Mouse (Mus musculus) adrenal gland (tissue): Measurements from ENCODE around the gene Kansl2.

ENCODE experiments used
- intact Hi-C: fragments of 180-260 bp; cut with DNase I; formaldehyde crosslinking; loops from one replicate; pipeline ENCODE4 v1.15.1; 2025
- long read RNA-seq, 2 experiments: library from polyadenylated mRNA; unstranded; transcript quantifications; one replicate each; pipeline ENCODE4 v2.0.0; 2020; ENCODE audit warnings: borderline replicate concordance in 1 of 2; ENCODE audit not compliant: insufficient replicate concordance in 1 of 2

Kansl2 gene
- long read RNA-seq, experiment 1, transcript Kansl2-202 (10 exons, 2,324 nt): minor isoform, 10 of 117 reads
- long read RNA-seq, experiment 1, transcript Kansl2-204 (10 exons, 3,596 nt): major isoform, 52 of 117 reads
- long read RNA-seq, experiment 1, partial matches to known transcripts: 19 of 117 reads
- long read RNA-seq, experiment 1, other reads (novel, unspliced or antisense): 35 of 117 reads
- long read RNA-seq, experiment 2, transcript Kansl2-204 (10 exons, 3,596 nt): major isoform, 65 of 123 reads
- long read RNA-seq, experiment 2, partial matches to known transcripts: 21 of 123 reads
- long read RNA-seq, experiment 2, other reads (novel, unspliced or antisense): 33 of 123 reads

DNA sequence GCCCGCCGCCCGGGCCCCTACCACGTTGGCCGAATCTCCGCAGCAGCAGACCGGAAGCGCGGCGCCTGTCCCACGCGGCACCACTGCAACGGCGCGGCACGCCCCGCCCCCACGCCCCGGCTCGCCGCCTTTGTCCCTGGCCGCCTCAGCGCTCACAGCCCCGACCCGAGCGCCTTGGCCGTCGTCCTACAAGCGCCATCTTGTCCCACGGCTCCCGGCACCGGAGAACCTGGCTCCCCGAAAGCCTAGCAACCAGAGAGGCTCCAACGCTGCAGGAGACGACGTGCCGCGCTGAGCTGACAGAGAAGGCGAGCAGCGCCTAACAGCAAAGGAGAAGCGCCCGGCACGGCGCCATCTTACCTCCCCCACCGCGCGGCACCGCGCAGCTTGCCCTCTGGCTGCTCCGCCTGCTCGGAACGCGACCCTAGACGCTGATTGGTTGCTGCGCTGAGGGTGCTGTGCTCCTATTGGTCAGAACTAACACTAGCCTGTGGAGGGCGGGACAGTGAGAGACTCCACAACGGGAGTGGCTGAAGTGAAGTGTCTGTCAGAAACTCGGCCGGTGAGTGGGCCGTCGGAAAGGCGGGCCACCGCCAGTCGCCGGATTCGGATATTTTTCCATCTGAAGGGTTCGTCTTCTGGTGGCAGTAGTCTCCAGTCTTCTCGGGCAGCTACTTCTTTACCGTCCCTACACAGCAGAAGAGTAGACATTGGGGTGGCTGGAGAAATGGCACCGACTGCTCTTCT, at the start of gene Kansl2:
Gene Kansl2, minus strand, starts transcription at position 384 of the 747 bp plus-strand sequence.
- intact Hi-C loops: loop anchor here (5.0 kb wide), 1 partner anchor 33 kb away; no protein-coding TSS in a partner anchor

GRCm38 (mm10) chr15:98582996-98583395, 48.9 kb upstream of the Kansl2 start:
- intact Hi-C loops: no loop called here

- intact Hi-C loops: no loop called here
Observed at GRCm38 (mm10) chr15:98582410-98582809, 48.3 kb upstream of the Kansl2 start.

- intact Hi-C loops: loop anchor here (2.0 kb wide), 1 partner anchor 37 kb away; no protein-coding TSS in a partner anchor
Observed at GRCm38 (mm10) chr15:98579795-98580464, 45.9 kb upstream of the Kansl2 start.

GRCm38 (mm10) chr15:98579310-98579709, 45.2 kb upstream of the Kansl2 start:
- intact Hi-C loops: no loop called here

DNA sequence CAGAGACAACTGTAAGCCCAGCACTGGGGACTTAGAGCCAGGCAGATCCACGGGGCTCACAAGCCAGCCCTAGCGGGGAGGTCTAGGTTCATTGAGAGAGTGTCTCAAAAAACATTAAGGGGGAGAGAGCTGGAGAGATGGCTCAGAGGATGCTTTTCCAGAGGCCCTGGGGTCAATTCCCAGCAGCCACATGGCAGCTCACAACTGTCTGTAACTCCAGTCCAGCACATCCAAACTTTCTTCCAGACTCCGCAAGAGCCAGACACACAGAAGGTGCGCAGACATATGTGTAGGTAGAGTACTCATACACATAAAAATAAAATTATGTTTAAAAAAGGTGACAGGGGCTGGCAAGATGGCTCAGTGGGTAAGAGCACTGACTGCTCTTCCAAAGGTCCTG, 39.2 kb upstream of the Kansl2 start:
- intact Hi-C loops: no loop called here

- intact Hi-C loops: no loop called here
Observed at GRCm38 (mm10) chr15:98570873-98571538, 36.9 kb upstream of the Kansl2 start, which contains the start of the genes Ccnt1 and 4930415O20Rik. Gene Ccnt1 (minus strand): TSS chr15:98570923. Gene 4930415O20Rik (plus strand): TSS chr15:98571004.

DNA sequence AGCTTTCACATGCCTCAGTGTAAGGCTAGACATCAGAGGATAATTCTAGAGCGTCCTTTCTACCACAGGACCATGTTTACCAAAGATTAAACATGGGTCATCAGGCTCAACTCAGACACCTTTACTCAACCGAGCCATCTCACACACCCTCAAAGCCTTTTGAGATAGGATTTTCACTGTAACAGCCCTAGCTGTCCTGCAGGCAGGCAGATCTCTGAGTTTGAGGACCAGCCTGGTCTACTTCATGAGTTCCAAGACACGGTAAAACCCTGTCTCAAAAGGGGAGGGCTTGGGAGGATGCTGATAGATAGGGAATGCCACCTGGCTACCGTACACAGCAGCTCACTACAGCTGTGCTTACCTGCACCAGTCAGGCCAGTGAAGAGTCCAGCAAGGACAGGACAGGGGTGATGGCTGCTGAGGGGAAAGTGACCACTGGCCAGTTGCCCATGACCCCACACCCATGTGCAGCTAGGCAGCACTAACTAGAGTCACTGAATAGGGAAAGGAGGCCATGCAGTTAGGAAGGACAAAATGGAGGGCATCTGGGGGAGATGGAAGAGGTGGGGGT, 35.8 kb upstream of the Kansl2 start:
- intact Hi-C loops: loop anchor here (5.0 to 10.0 kb wide), 2 partner anchors 38 to 55 kb away; partner anchors contain the start of gene Kansl2

DNA sequence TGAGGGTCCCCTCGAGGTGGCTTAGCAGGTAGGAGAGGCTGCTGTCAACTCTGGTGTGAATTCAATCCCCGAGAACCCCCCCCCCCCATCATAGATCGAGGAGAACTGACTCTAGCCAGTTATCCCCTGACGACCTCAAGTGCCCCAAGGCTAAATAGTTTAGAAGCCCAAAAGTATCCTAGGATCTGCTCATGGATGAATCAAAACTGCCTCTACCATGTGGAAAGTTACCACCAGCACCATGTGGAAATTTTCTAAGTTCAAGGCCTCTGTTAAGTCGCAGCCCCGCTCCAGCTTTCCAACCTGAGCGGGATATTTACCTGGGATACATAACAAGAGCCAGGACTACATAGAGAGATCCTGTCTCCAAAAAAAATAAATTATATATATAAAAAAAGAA, 35.2 kb upstream of the Kansl2 start:
- intact Hi-C loops: loop anchor here (5.0 to 10.0 kb wide), 2 partner anchors 37 to 54 kb away; partner anchors contain the start of gene Kansl2

GRCm38 (mm10) chr15:98568256-98569033, 34.4 kb upstream of the Kansl2 start:
- intact Hi-C loops: loop anchor here (5.0 to 10.0 kb wide), 2 partner anchors 36 to 54 kb away; partner anchors contain the start of gene Kansl2

DNA sequence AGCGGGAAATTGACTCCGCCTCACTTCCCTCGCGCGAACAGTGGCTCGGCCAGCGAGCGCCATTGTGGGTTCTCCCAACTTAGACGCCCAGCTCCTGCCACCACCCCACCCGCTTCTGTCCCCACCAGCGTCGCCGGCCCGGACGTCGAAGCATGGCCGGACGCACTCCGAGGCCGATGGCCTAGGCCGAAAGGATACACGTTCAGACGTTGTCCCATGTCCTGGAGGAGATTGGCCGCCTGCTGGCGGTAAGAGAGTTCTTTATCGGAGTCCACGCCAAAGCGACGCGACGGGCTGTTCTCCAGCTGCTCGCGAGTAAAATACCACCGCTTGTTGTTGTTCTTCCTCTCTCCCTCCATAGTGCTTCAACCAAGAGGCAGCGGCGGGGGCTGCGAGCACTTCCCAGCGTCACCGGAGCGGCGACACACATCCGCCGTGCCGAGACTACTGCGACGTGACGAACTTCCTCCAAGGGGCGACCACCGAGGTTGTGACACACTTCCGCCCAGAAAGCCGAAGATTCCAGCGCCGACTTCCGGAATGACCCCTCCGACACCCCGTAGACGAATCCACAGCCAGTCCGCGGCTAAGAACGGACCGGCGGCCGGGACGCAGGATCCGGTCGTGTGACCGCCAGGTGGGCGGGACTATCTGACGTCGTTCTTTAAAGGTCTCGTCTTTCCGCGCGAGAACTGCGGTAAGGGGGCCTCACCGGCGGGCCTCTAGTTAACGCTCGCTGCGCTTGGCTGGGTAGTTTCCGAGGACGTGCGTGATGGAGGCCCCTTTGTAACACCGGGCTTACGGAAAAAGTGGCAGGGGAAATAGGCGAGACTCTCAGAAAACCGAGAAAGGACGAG, 33.4 kb upstream of the Kansl2 start:
- intact Hi-C loops: loop anchor here (5.0 to 10.0 kb wide), 2 partner anchors 35 to 53 kb away; partner anchors contain the start of gene Kansl2

DNA sequence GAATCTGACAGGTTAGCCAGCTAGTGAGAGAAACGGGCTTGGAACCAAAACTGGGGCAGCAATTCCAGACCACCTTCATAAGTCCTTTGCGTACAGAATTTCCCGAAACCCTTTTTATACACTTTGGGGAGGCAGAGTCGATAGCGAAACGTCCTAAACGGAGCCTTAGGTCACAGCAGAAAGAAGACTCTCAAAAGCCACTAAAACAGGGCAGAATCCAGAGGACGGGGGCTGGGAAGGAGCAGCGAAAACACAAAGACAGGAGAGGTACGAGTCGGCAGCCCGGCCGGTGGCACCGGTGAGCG, 32.9 kb upstream of the Kansl2 start:
- intact Hi-C loops: loop anchor here (5.0 to 10.0 kb wide), 2 partner anchors 35 to 52 kb away; partner anchors contain the start of gene Kansl2

GRCm38 (mm10) chr15:98557186-98557585, 23.1 kb upstream of the Kansl2 start:
- intact Hi-C loops: no loop called here

DNA sequence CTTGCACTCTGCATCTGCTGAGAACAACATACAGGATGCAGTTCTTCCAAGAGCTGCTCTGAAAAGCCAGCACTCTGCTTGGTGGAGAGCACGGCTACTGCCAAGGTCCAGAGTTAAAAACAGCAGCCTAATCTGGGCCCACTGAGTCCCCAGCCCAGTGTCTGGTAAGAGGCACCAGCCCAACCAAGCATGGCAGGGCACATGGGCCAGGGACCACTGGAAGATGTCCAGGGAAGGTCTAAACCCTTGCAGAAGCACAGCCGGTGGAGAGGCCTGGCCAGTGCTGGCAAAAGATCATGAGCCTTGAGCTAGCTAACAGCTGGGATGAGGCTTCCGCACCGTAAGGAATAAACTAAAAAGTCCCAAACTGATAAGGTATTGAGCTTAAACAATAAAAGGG, 21.8 kb upstream of the Kansl2 start:
- intact Hi-C loops: no loop called here

GRCm38 (mm10) chr15:98552758-98553157, 18.7 kb upstream of the Kansl2 start:
- intact Hi-C loops: no loop called here

DNA sequence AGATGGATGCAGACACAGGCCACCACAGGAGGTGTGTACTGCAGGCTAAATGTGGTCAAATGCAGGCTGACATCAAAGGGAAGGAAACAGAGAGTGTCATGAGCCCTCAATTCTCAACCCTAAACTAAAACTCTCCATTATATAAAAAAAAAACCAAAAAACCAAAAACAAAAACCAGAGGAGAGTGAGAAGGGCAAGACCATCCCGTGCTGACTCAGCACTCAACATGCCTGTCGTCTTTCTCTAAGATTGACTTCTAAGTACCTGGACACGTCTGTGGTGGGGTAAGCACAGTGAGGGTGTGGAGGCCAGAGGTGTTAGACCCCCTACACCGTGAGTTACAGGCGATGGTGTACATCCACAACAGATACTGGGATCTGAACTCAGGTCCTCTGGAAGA, 12.8 kb upstream of the Kansl2 start:
- intact Hi-C loops: no loop called here

DNA sequence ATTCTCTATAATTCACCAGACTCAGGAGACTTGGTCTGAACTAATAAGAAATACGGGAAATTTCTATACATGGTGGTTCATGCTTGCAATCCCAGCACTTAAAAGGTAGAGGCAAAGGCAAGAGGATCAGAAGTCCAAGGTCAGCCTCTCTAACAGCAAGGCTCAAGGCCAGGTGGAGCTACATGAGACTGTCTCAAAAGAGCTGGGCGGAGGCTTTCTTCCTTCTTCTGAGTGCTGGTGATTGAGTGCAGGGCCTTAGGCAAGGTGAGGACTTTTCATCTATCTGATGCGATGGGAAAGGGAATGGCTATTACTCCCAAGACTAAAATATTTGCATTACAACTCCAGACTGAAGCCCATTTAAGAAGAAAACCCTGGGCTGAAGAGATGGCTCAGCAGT, 11.1 kb upstream of the Kansl2 start:
- intact Hi-C loops: no loop called here

DNA sequence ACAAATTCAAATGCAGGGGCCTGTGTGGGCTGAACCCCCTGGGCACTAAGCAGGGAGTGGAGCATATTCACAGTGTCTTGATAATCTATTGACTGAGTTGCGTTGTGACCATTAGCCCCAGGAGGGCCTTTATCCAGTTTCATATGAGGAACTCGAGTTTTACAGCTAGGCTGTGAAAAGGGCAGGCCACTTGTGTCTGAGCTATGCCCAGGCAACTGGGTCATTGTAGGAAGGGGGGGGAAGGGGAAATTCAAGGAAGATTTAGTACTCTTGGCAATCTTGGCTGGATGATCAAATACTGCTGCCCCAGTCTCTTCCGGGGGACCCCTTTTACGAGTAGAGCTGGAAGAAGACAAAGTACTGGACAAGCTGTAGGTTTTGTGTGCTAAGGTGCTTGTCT, 9.3 kb upstream of the Kansl2 start:
- intact Hi-C loops: no loop called here

- intact Hi-C loops: no loop called here
Observed at GRCm38 (mm10) chr15:98541064-98541463, 7.0 kb upstream of the Kansl2 start.
